Mouse (Mus musculus): ENCODE results near the gene Hdac4.
A peak's percentile ranks its signal among the peaks of the same experiment; 100 is the strongest.

Gene Hdac4

DNA sequence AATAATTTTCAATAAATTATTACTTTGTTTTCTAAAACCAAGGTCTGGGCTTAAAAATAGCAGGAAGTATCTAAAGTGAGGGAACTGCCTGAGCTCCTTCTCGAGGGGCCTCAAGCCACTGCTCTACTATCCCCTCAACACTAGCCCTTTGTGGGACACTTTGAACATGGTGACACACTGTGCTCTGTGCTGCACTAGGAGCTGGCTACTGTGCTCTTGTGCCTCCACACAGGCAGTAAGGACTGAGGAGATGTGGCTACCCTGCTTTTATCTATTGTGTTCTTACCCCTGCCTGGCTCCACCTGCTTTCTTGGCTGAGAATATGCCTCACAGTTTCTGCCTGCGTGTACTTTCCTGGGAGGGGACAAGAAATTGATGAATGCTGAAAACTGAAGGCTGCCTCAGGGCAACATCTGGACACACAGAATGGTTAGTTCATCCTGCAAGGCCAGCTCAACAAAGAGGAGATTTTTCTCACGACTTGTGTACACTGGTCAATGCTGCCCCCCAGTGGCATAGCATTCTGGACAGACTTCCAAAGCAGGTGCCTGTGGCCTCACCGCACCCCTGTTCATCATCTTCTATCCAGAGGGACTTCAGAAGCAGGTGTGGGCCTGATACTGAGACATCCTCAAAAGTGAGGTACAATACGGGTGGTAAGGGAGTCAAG, 226.7 kb downstream of the Hdac4 start:
- DNase-seq (ENCODE audit: low spot score in 2 of 2) = peak; percentile 19 to 51

DNA sequence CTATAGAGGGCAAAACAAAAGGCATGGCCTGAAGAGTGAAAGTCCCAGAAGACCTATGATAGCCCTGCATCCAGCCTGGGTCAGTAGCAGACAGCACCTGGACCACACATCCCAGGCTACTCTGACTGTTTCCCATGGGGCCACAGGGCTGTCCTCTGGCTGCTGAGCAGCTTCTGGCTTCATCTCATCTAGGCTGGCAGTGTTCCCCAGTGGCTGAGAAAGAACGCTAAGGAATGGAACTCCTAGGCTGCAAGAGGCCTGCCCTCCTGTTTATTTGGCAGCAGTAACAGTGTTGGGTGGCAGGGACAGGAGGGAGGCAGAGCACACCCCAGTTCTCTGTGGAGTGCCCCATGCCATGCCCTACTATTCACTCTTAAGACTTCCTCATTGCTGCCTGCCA, 228.5 kb downstream of the Hdac4 start:
- peak in 1 of 2 experiments; percentile 15 for DNase-seq (ENCODE audit: low spot score in 2 of 2)

GRCm38 (mm10) chr1:91964486-91965335, 230.8 kb downstream of the Hdac4 start:
- DNase-seq (ENCODE audit: low spot score in 2 of 2) = no peak

DNA sequence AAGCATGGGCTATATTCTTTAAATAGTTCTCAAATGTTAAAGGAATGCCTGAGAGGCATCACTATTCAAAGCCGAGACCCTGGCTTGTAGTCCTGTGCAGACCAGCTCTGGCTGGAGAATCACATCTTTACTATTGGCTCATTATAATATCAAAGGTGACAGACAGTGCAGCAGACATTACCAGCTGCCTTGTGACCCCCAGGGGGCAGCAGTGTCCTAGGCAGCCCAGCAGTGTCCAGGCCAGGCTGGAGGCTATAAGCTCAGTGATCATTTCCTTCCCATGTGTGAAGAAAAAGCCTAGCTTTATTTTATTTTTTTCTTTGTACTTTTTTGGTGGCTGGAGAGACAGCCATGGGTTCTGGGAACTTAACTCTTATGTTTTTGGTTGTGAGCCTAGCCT, 233.2 kb downstream of the Hdac4 start:
- DNase-seq (ENCODE audit: low spot score in 2 of 2) = peak in 1 of 2 experiments; percentile 39

DNA sequence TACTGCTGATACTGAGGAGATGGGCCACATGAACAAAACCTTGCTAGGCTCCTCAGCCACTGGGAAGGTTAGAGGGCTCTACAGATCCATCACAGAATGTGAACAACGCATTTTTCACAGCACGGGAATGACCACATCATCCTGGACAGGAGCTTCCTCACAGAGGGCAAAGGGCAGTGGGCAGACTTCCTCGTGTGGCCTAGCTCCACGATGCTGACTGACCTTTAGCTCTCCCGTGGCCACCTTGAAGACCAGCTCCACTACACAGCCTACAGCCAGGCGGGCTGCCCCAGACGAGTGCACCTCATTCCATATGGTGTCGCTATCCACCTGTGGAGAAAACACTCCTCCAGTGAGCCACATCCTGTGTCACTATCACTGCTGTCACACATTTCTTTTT, 234.3 kb downstream of the Hdac4 start:
- DNase-seq (ENCODE audit: low spot score in 2 of 2) = no peak

DNA sequence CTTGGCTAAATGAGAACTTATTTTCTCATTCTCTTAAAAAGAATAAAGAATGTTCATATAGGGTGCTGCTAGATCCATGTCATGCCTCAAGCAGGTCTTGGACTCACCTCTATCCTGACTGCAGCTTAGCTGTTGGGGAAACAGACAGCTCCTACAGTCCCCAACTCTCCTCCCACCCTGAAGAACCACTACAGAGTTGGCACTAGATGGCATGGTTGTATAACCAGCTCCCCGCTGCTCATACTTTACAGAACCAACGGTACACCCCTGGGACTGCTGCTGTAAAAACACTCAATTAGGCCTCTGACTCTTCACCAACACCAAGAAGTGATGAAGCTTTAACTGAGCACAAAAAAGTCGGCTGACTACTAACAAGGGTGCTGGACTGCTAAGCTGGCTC, 235.6 kb downstream of the Hdac4 start:
- no peak for DNase-seq (ENCODE audit: low spot score in 2 of 2)

- DNase-seq (ENCODE audit: low spot score in 2 of 2) = no peak
These were observed 236.5 kb downstream of the Hdac4 start for GRCm38 (mm10) chr1:91959044-91959443.

DNA sequence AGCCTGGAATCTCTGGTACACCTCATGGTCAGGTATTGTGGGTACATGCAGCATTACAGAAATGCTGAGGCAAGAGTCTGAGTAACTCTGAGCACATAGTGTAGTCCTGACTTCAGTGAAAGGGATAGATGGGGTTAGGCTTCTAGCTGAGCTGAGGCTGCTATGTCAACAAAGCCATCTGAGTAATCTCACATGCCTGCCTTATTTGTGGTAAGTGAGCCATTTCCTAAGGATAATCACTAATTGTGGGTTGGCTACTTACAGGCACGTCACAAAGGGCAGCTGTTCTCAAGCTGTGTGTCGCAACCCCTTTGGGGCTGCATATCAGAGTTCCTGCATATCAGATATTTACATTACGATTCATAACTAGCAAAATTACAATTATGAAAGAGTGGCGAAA, 239.3 kb downstream of the Hdac4 start:
- no peak for DNase-seq (ENCODE audit: low spot score in 2 of 2)

GRCm38 (mm10) chr1:91954954-91955353, 240.5 kb downstream of the Hdac4 start:
- DNase-seq (ENCODE audit: low spot score in 2 of 2) = no peak

GRCm38 (mm10) chr1:91952912-91953311, 242.6 kb downstream of the Hdac4 start:
- DNase-seq (ENCODE audit: low spot score in 2 of 2) = no peak

GRCm38 (mm10) chr1:91947441-91947840, 248.1 kb downstream of the Hdac4 start:
- DNase-seq (ENCODE audit: low spot score in 2 of 2) = no peak

DNA sequence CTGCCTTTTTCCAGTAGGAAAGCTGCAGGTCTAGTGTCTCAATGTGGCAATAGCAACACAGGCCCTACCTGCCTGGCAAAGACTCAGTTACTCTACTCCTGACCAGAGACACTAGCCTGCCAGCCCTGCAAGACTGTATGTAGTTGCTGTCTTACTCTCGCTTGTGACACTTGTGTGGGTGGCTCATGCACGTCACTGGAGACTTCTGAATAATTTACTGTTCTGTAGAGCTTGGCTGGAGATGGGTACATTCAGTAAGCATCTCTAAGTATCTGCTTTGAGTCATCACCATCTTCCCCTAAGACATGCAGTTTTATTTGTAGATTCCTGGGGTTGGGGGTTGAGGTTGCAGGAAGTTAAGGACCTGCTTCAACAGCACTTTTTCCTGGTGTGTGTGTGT, 252.9 kb downstream of the Hdac4 start:
- DNase-seq (ENCODE audit: low spot score in 2 of 2) = no peak

DNA sequence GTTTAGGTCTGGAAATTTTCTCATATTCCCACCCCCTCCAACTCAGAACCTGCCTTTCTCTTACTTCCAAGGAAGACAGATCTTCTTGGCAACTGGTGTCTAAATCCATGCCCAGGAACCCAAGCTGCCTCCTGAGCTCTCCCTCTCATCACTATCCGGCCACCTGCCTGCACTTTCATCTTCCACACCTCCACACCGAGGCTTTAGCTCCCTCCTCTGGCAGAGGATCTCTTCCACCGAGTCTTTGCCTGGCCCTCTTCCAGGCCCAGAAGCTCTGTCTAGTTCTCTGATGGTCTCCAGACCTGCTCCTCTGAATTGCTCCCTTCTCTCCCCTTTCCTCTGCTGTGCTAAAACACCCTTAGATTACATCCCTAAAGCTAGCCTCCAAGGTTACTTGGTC, 253.5 kb downstream of the Hdac4 start:
- no peak for DNase-seq (ENCODE audit: low spot score in 2 of 2)

DNA sequence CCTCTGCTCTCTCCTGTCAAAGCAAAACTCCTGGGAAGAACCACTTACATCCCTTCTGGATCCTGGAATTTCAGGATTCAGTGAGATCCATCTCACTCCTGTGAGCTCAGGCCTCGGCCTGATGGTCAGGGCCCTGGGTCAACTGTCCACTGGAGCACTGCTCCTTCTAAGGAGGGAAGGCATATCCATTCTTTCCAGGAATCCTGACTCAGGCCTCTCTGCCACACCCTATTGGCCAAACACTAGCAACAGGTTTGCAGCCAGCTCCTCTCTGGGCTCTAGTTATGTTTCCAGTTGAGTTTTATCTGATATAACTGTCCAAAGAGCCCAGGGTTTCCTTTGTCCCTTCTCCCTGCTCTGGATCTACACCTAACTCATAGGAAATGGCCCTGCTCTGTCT, 254.4 kb downstream of the Hdac4 start:
- no peak for DNase-seq (ENCODE audit: low spot score in 2 of 2)

GRCm38 (mm10) chr1:91935171-91935570, 260.3 kb downstream of the Hdac4 start:
- no peak for DNase-seq (ENCODE audit: low spot score in 2 of 2)

- no peak for DNase-seq (ENCODE audit: low spot score in 2 of 2)
These were observed 261.8 kb downstream of the Hdac4 start for GRCm38 (mm10) chr1:91933681-91934080.

GRCm38 (mm10) chr1:91932221-91932620, 263.3 kb downstream of the Hdac4 start:
- no peak for DNase-seq (ENCODE audit: low spot score in 2 of 2)

GRCm38 (mm10) chr1:91931786-91932185, 263.7 kb downstream of the Hdac4 start:
- DNase-seq (ENCODE audit: low spot score in 2 of 2) = no peak

DNA sequence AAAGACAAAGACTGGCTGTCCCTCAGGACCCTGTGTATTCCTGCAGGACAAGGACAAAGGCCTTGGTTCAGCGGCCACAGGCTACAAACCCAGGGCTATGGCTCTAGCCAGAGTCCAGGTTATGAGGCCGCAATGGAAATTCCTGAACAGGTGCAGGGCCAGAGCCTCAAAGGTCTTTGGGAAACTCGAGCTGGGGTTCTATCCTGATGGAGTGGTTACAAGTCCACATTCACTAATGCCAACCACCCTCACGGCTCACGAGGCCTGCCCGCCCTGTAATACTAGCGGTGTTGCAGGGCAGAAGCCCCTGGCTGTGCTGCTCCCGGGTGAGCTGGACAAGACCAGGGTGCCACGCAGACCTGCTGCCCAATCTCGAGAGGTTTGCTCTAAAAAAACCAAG, 264.3 kb downstream of the Hdac4 start:
- DNase-seq (ENCODE audit: low spot score in 2 of 2) = no peak

GRCm38 (mm10) chr1:91929051-91929450, 266.4 kb downstream of the Hdac4 start:
- DNase-seq (ENCODE audit: low spot score in 2 of 2) = no peak

- no peak for DNase-seq (ENCODE audit: low spot score in 2 of 2)
These were observed 267.8 kb downstream of the Hdac4 start for GRCm38 (mm10) chr1:91927536-91928315.

- DNase-seq (ENCODE audit: low spot score in 2 of 2) = no peak
These were observed 271.9 kb downstream of the Hdac4 start for GRCm38 (mm10) chr1:91923567-91923966.
